Mouse (Mus musculus) hindbrain, embryonic 16.5 days (tissue): Measurements from ENCODE around the gene Khdc4. TPM values are rescaled to one million over a fixed set of nuclear protein-coding genes. Genes with fewer than 3 reads are reported as not detected.
A peak's percentile ranks its signal among the peaks of the same experiment; 100 is the strongest.

Experiments used
- ATAC-seq: fragments of 200-750 bp; cut with Nextera tagmentation; 2 replicates; pipeline ENCODE4 v1.8.0; 2017; ENCODE audit warnings: moderate TSS enrichment, moderate library complexity
- H3K27ac ChIP-seq: fragments of 300-500 bp; sonication (generic); 2 replicates; pipeline ENCODE4 v1.5.1; 2014; ENCODE audit warnings: low read depth, mild to moderate bottlenecking, control low read depth, low read length, moderate library complexity
- H3K27me3 ChIP-seq: fragments of 300-500 bp; sonication (generic); replicated peaks from 2 replicates; pipeline ENCODE4 v1.6.1; 2014; ENCODE audit warnings: low read length; ENCODE audit not compliant: control insufficient read depth, insufficient read depth
- H3K36me3 ChIP-seq: fragments of 300-500 bp; sonication (generic); 2 replicates; pipeline ENCODE4 v1.6.1; 2014; ENCODE audit warnings: mild to moderate bottlenecking, low read length, moderate library complexity, mixed read lengths; ENCODE audit not compliant: control insufficient read depth, insufficient read depth
- H3K4me1 ChIP-seq: fragments of 300-500 bp; sonication (generic); 2 replicates; pipeline ENCODE4 v1.6.1; 2014; ENCODE audit warnings: low read depth, low read length; ENCODE audit not compliant: control insufficient read depth, insufficient read depth
- H3K4me2 ChIP-seq: fragments of 300-500 bp; sonication (generic); 2 replicates; pipeline ENCODE4 v1.6.1; 2014; ENCODE audit warnings: mild to moderate bottlenecking, low read length, control low read depth, moderate library complexity
- H3K4me3 ChIP-seq: fragments of 300-500 bp; sonication (generic); 2 replicates; pipeline ENCODE4 v1.5.1; 2014; ENCODE audit warnings: mild to moderate bottlenecking, low read length, control low read depth, moderate library complexity
- H3K9ac ChIP-seq: fragments of 300-500 bp; sonication (generic); 2 replicates; pipeline ENCODE4 v1.6.1; 2014; ENCODE audit warnings: low read depth, mild to moderate bottlenecking, control low read depth, low read length, moderate library complexity
- H3K9me3 ChIP-seq: fragments of 300-500 bp; sonication (generic); 2 replicates; pipeline ENCODE4 v1.6.1; 2014; ENCODE audit warnings: mild to moderate bottlenecking, low read length, moderate library complexity; ENCODE audit not compliant: control insufficient read depth
- WGBS: fragments of 180-500 bp; shearing (Covaris S2); extraction: QIAGEN DNeasy Blood & Tissue Kit; methylation state at CpG from one replicate; pipeline ENCODE4 v1.1.7; 2014; 5-methylcytosine and 5-hydroxymethylcytosine counted together
- polyA plus RNA-seq: library from polyadenylated mRNA; unstranded; fragments of >200 nt; fragmentation: Nextera tagmentation; extraction: Ambion mirVana; gene quantifications from 2 replicates; pipeline ENCODE4 v1.2.1, GENCODE M21; 2015

The Khdc4 gene
- polyA plus RNA-seq, 1 experiment from 2014 or later, result 70.2 TPM

DNA sequence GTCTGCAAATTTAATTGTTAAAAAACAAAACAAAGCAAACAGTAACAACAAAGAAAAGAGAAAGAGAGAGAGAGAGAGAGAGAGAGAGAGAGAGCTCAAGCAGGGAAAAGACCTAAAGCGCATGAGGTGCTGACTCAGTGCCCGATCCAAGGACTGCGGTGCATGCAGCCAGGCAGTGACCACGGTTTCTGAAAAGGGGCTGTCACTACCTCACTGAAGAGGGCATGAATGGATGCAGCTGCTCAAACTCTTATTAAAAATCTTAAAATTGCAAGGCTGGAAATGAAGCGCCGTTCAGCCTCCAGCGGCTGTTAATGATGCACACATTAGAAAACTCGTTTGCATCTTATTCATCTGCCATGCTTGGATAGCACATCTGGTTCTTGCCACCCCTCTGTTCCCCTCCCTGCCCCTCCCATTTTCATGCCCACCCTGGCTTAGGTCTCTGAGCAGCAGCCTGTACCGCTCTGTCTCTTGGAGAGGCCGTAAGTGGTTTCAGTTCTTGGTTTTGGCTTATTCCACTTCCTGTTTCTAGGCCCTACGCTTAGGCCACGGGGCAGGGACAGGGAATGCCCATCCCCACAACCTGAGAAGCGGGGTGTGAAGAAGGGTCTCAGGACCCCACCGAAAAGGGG is 37.7 kb upstream of the Khdc4 start:
- no peak overlapping the region for H3K27ac ChIP-seq
- no peaks in the 10 kb centered on the region for H3K4me1 ChIP-seq
- H3K9ac ChIP-seq, result no peak overlapping the region
- no peak overlapping the region for H3K4me2 ChIP-seq
- no peaks in the 10 kb centered on the region for H3K9me3 ChIP-seq
- ATAC-seq, result 0 out of 2 replicates have a peak, but pooled peaks have one; percentile 43
- WGBS, result 81% methylated on average over 14 of the region's 14 CpGs
- no peak overlapping the region for H3K4me3 ChIP-seq
- H3K36me3 ChIP-seq, result peaks cover 30% of the 10 kb centered on the region
- H3K27me3 ChIP-seq, result no peaks in the 10 kb centered on the region

DNA sequence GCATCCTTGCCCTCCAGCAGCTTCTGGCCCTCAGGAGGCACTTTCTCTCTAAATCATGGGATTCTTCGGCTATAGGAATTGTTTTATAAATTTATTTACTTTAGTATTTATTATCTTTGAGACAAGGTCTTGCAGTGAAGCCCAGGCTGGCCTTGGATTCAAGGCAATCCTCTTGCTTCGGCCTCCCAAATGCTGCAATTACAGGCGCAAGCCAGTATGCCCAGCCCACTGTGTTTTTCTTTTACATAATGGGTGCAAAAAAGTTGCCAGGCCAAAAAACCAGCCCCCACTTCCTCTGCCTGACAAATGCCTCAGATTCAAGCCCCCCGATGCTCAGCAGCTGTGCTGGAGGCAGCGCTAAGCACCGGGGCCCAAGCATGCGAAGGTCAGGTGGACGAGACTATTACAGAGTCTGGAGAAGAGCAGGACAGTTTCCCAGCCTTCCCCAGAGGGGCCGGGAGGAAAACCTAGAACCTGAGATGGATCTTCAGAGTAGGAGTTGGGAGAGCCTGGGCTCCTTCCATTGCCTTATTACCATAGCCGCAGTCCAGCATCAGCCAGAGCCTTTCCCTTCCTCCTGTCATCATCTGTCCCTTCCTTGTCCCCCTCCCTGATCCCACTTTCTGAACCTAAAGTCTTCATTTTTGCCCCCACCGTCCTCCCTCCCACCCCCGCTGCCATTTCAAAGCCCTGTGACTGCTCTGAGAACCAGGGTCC is 37.0 kb upstream of the Khdc4 start:
- no peaks in the 10 kb centered on the region for H3K9me3 ChIP-seq
- H3K36me3 ChIP-seq, result peaks cover 23% of the 10 kb centered on the region
- no peaks in the 10 kb centered on the region for H3K4me1 ChIP-seq
- WGBS, result 84% methylated on average over 12 of the region's 12 CpGs
- ATAC-seq, result no peak
- H3K9ac ChIP-seq, result no peak overlapping the region
- no peak overlapping the region for H3K4me3 ChIP-seq
- H3K27ac ChIP-seq, result 0 out of 2 replicates have a peak overlapping the region, but pooled peaks have one; percentile 13
- no peaks in the 10 kb centered on the region for H3K27me3 ChIP-seq
- no peak overlapping the region for H3K4me2 ChIP-seq

DNA sequence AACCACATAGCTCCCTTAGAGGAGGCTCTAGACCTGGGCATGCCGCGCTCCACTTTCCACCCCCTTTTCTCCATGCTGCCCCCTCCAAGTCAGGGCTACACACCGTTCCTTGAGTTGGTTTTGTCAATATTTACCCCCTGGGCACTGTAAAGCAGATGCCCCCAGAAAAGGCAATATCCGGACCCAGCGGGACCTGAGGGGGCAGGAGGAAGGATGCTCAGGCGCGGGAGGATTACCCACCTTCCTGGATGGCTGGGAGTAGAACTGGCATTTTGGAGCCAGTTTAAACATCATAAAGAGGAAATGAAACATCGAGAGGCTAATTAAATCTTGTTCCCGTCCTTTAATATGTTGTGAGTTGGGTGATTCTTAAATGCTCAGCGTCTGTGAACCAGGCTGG is 36.4 kb upstream of the Khdc4 start:
- no peak for ATAC-seq
- Histone ChIP-seq H3K27ac (peak overlapping the region; percentile 13; the same call in 1 of the 2 replicates), H3K27me3 (no peaks in the 10 kb centered on the region), H3K4me3 (no peak overlapping the region), H3K4me2 (no peak overlapping the region), H3K9ac (no peak overlapping the region), H3K36me3 (peaks cover 19% of the 10 kb centered on the region), H3K9me3 (no peaks in the 10 kb centered on the region), H3K4me1 (no peaks in the 10 kb centered on the region)
- 75% methylated on average over 10 of the region's 10 CpGs for WGBS

GRCm38 (mm10) chr3:88649967-88650366 is 35.6 kb upstream of the Khdc4 start:
- ATAC-seq, result no peak
- H3K27me3 ChIP-seq, result no peaks in the 10 kb centered on the region
- H3K4me1 ChIP-seq, result no peaks in the 10 kb centered on the region
- H3K27ac ChIP-seq, result no peak overlapping the region
- H3K4me3 ChIP-seq, result no peak overlapping the region
- no peaks in the 10 kb centered on the region for H3K9me3 ChIP-seq
- 93% methylated on average over 13 of the region's 13 CpGs for WGBS
- H3K4me2 ChIP-seq, result no peak overlapping the region
- no peak overlapping the region for H3K9ac ChIP-seq
- peaks cover 14% of the 10 kb centered on the region for H3K36me3 ChIP-seq

- peaks cover 11% of the 10 kb centered on the region for H3K36me3 ChIP-seq
- H3K9me3 ChIP-seq, result no peaks in the 10 kb centered on the region
- no peak overlapping the region for H3K27ac ChIP-seq
- H3K4me2 ChIP-seq, result no peak overlapping the region
- H3K4me1 ChIP-seq, result no peaks in the 10 kb centered on the region
- ATAC-seq, result no peak
- H3K9ac ChIP-seq, result no peak overlapping the region
- H3K4me3 ChIP-seq, result no peak overlapping the region
- WGBS, result 80% methylated on average over 13 of the region's 13 CpGs
- H3K27me3 ChIP-seq, result no peaks in the 10 kb centered on the region
Observed at GRCm38 (mm10) chr3:88650713-88651504, 34.7 kb upstream of the Khdc4 start.

DNA sequence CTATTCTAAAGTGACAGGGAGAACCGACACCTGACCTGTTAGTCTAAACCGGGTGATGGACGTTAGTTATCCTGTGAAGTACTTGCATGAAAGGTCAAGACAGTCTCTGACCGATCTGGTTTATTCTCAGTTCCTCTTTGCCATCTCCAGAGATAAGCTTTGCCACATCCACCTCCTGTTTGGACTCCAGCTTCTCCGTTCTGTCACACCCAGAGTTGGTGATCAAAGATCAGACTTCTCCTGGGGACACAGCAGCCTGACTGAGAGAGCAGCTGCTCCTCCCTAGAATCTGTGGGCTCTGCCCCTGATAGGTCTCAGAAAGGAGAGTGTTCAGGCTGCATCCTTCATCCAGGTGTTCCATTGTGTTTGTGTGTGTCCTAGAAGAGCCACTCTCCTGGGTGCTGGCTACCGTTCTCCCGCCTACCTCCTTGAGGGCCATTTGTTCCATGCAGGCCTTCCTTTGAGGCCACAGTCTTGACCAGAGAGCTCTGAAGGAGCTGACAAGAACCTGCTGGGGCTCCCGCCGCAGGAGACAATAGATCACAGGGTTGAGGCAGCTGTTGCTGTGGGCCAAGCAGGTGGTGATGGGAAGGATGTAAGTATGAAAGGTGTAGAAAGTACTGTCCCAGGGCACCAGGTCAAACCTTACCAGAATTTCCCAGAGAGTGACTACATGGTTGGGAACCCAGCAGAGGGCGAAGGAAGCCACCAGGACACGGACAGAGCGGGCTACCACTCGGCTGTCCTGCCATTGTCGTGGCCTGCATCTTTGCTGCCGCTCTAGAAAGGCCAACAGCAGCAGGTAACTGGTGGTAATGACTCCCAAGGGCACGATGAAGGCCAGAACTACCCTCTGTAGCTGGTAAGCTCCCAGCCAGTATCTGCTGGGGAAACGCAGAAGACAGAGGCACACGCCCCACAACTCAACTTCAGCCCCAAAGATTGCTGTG is 33.7 kb upstream of the Khdc4 start:
- H3K4me1 ChIP-seq, result no peaks in the 10 kb centered on the region
- no peak overlapping the region for H3K4me2 ChIP-seq

GRCm38 (mm10) chr3:88652846-88653515 is 32.6 kb upstream of the Khdc4 start, which contains the start of gene Rxfp4:
Gene Rxfp4 (minus strand): TSS chr3:88653142.
- no peak within 1 kb of the TSS for H3K9ac ChIP-seq
- no peaks in the 10 kb centered on the region for H3K27me3 ChIP-seq
- H3K4me3 ChIP-seq, result no peak within 1 kb of the TSS
- H3K4me2 ChIP-seq, result no peak within 1 kb of the TSS
- no peaks in the 10 kb centered on the region for H3K9me3 ChIP-seq
- H3K4me1 ChIP-seq, result no peaks in the 10 kb centered on the region
- no peaks in the 10 kb centered on the region for H3K36me3 ChIP-seq
- no peak within 1 kb of the TSS for H3K27ac ChIP-seq
- 90% methylated on average over 17 of the region's 17 CpGs for WGBS
- ATAC-seq, result no peak

More for the DNA sequence above, 33.7 kb upstream of the Khdc4 start:
- peaks cover 2% of the 10 kb centered on the region for H3K36me3 ChIP-seq
- no peak overlapping the region for H3K27ac ChIP-seq
- WGBS, result 78% methylated on average over 18 of the region's 18 CpGs
- no peaks in the 10 kb centered on the region for H3K9me3 ChIP-seq
- no peak overlapping the region for H3K9ac ChIP-seq
- H3K4me3 ChIP-seq, result no peak overlapping the region
- ATAC-seq, result no peak
- H3K27me3 ChIP-seq, result no peaks in the 10 kb centered on the region
